Mouse (Mus musculus): ENCODE measurements around the gene Grk3. TPM values are rescaled to one million over a fixed set of nuclear protein-coding genes. Genes with fewer than 3 reads are reported as not detected.

The Grk3 gene
- polyA plus RNA-seq, 1 experiment from 2014 or later, result 23.3 TPM

Other genes starting within 250 kb of the Grk3 start
- 1.3 and 1.8 TPM in 2 replicates for gene Myo18b, start 119.4 kb downstream of the Grk3 start, polyA plus RNA-seq (2015; fragmentation: Nextera tagmentation; extraction: Ambion mirVana)
- gene Crybb2, start 54.3 kb upstream of the Grk3 start, polyA plus RNA-seq (2015; fragmentation: Nextera tagmentation; extraction: Ambion mirVana), result not detected in 2 replicates
- gene Crybb3, start 65.8 kb upstream of the Grk3 start, polyA plus RNA-seq (2015; fragmentation: Nextera tagmentation; extraction: Ambion mirVana), result 1.2 and 1.5 TPM in 2 replicates
- gene 2900026A02Rik, start 205.4 kb upstream of the Grk3 start, polyA plus RNA-seq (2015; fragmentation: Nextera tagmentation; extraction: Ambion mirVana), result 3.0 and 5.5 TPM in 2 replicates
- not detected in 2 replicates for gene Tmem211, start 211.1 kb upstream of the Grk3 start, polyA plus RNA-seq (2015; fragmentation: Nextera tagmentation; extraction: Ambion mirVana)

All from neural tube, embryonic 15.5 days (tissue).